Mouse (Mus musculus) left cerebral cortex, adult 18-20 months (tissue): Measurements from ENCODE around the gene Egfl7. TPM values are rescaled to one million over a fixed set of nuclear protein-coding genes. Genes with fewer than 3 reads are reported as not detected.

Experiments
- DNase-seq, 2 experiments: peaks; one replicate each; pipeline ENCODE4 v3.0.0; 2021 to 2022; ENCODE audit warnings: low spot score in 2 of 2, mixed read lengths in 1 of 2
- total RNA-seq, 2 experiments: library from RNA; stranded (reverse); gene quantifications; 2 replicates each; pipeline ENCODE4 v1.2.3; 2021

The Egfl7 gene
- total RNA-seq, 2 experiments from 2014 or later: 65.1 to 72.0 TPM

DNA sequence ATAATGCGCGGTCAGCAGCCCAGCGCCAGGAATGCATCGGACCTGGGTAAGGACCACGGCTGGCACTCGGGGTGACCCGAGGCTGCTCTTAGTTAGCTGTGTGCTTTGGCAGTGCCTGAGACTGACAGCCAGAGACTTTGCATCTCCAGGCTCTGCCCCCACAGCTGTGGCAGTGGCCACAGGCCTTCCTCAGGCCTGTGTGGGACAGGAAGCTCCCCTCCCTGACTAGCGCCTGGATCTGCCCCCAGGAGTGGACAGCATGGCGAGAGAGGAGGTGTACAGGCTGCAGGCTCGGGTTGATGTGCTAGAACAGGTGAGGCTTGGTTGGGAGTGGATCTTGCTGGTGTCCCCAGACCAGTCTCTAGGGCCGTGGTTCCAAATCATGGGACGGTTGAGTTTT is 11.6 kb downstream of the Egfl7 start:
- no peak for DNase-seq

- no peak for DNase-seq
Measured at GRCm38 (mm10) chr2:26593211-26594021, 13.6 kb downstream of the Egfl7 start.

GRCm38 (mm10) chr2:26594022-26594346 is 14.2 kb downstream of the Egfl7 start:
- peak; percentile 24 to 59 for DNase-seq

DNA sequence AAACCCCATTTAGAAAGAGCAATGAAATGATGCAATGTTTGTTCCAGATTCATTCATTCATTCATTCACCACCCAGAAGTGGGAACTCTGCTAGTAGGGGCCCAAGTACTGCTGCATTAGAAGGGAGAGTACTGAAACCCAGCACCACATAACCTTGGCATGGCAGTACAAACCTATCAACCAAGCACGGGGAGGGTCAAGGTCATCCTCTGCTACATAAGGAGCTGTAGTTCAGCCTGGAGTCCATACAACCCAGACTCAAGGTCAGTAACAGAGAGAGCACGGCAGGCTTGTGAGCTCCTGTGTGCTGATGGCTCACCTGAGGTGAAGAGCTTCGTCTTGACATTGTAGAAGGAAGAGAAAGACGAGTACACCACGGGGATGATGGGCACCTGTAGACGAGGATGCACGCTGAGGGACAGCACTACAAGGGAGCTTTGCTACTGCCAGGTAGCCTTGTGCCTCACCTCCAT is 14.7 kb downstream of the Egfl7 start:
- no peak for DNase-seq

GRCm38 (mm10) chr2:26594934-26595724 is 15.3 kb downstream of the Egfl7 start:
- DNase-seq: no peak

DNA sequence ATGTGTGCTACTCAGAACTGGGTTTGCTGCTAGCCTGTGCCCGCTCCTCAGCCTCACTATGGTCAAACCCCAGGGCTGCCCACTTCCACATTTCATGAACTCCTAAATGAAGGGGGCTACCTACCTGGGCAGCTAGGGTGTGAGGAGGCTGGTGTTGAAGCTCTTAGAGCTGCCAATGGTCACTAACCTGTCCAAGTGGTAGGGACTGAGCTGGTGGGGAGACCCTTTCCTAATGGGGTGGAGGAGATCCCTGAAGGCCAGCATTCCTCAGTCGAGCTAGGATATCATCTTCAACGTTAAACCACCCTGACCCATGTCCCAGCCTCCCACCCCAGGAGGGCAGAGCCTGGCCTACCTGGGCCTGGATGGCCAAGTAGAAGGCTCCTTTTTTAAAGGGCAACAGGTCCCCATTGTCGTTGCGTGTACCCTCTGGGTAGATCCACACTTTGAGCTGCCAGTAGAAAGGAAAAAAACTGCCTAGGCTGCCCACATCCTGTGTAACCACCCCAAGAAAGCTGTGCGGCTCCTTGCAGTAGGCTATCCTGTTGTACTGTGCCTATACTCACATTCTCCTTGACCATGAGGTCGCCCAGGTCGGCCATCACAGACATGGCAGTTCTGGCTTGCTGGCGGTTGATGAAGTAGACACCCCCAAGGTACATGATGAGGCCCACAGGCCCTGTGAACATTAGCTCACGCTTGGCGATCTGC is 16.1 kb downstream of the Egfl7 start:
- DNase-seq: no peak

DNA sequence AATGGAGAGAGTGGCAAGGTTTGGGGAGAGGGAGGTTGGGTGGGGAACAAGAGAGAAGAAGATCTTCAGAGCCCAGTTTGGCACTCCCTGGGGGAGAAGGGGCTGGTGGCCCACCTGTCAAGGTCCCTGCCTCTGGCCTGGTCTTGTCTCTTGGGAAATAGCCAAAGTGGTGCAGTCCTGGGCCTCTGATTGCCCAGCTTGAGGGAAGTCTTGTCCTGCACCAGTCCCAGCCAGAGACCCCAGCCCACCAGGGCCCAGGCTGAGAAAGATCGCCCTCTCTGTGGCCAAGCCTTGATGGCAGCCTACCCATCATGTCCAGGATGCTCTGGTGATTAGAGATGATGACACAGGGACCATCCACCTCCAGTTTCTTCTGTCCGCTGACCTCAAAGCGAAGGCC is 17.1 kb downstream of the Egfl7 start:
- no peak for DNase-seq

- DNase-seq: no peak
Measured at GRCm38 (mm10) chr2:26597810-26598209, 18.0 kb downstream of the Egfl7 start.

DNA sequence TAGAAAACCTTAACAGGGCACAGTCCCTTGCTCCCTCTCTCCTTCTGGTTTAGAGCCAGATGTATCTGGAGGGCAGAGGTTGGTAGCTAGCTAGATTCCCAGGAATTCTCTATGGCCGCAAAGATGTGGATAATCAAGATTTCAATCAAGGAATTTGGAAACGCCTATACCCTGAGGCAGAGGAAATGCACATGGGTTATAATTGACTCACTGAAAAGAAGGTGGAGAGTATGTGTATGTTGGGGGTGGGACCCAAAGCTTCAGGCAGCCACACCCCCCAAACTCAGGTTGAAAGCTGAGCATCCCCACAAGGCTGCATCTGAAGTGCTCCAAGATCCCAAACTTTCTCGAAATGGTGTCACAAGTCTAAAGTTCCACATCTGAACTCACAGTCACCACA is 18.6 kb downstream of the Egfl7 start:
- no peak for DNase-seq

DNA sequence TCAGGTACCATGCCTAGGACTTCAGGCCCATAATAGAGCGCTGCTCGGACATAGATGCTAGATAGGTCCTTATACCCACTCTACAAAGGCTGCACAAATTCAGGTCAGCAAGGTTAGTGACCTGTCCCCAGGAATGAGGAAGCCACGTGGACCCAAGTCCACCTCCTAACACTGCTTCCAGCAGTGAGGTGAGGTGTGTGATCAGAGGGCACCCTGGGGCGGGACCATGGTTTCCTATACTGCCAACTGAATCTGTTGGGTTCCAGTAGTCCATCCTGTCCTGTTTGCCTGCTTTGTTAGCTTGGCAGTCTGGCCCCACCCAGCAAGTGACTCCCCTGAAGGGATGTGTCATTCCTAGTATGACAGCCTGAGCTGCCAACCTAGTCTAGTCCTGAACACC is 20.2 kb downstream of the Egfl7 start:
- no peak for DNase-seq

- DNase-seq: no peak
Measured at GRCm38 (mm10) chr2:26600664-26601063, 20.9 kb downstream of the Egfl7 start.

DNA sequence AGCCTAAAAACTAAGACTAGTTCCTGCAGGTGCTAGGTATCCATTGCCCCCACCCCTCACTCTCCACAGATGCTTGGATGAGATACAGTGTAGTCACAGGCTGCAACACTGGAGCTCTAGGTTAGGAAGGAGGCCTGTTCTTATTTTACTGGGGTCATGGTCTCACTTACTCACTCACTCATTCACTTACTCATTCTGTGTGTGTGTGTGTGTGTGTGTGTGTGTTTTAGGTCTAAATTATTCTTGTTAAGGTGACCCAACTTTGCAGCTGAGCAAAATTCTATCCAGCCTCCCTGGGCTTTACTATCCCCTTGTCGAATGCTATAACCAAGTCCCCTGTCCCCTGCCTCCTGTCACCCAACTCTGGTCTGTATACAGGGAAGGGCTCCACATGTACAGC is 21.8 kb downstream of the Egfl7 start:
- DNase-seq: no peak

DNA sequence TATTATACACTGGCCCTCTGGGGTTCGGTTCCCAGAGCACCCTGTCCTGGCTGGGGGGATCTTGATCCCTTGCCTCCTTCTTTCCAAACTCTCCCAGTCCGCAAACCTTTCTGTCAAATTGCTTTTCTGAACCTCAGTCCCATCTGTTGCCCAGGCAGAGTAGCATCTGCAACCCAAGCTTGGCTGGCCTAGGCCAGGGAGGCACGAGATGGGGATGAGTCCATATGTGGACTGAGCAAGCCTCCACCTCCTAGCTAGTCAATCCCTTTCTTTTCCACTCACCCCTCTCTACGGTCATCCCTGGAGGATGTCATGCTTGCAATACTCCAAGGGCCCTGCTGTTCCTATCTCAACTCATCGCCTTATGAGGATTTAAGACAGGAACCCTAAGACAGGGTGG is 22.8 kb downstream of the Egfl7 start:
- no peak for DNase-seq

DNA sequence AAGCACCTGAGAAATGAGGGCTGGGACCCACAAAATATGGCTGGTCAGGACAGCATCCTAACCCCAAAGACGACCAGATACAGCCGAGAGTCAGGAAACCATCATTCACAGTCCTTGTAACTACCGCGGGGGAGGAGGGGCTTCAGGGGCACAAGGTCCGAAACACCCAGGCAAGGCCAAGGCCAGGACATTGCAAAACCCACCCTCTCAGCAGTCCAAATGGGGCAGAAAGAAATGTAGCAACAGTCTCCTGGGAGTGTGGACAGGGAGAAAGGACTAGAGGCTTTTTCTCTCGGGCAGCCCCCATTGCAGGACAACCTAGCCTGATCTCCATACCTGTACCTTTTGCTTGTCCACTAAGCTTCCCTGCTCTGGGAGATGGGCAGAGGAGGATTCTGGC is 23.3 kb downstream of the Egfl7 start:
- no peak for DNase-seq

DNA sequence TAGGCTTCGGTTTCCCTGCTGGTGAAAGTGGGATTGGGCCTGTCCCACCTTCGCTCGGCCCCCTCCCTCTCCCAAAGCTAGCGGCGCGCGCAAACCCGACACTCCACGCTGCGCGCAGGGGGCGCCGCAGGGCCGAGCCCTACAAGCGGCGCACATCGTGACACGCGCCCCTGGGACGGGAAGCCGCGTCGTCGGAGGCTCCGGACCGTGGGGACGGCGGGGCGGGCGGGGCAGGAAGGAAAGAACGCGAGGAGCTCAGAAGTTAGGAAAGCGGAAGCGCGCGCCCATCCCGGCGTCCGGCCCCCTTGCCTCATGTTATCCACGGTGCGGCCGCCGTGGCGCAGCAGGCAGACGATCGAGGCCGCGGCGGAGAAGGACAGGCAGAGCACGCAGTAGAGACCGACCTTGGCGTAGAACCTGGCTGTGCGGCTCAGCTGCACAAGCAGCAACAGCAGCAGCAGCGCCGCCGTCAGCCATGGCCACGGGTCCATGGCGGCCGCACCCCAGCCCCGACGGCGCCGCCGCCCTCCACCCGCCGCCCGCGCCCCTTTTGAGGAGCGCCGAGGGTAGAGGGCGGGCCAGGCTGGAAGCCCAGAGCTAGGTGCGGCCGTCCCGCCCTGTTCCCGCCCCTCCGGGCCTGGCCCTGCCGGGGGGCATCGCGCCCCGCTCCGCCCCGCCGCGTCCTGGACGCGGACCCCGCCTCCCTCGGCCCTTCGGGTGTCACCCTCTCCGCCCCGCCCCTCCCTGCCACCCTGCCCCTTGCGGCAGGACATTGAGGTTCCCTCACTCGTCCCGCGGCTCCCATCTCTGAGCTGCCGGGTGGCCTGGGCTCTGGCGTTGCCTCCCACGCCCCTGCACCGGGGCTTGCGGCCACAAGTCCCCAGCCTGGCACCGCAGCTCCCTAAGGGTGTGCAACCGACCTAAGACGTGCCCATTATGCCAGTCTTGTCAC is 24.2 kb downstream of the Egfl7 start, which contains the start of gene Agpat2:
Gene Agpat2 (minus strand): TSS at position 698 of the 952 bp plus-strand sequence.
- DNase-seq: peak in 1 of 2 experiments; percentile 9

DNA sequence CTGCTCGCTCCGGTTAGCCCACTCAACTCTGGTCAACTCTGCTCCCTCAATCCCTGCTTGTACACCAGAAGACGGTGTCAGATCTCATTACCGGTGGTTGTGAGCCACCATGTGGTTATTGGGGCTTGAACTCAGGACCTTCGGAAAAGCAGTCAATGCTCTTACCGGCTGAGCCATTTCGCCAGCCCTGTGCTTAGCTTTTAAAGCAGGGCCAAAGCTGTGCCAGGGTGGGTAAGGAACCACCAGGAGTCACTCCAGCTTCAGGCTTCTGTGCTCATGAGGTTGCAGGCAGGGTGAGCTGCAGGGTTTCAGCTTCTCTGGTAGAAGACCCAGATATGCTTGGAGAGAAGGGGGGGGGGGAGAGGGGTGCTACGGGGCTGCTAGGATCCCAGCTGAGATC is 25.5 kb downstream of the Egfl7 start:
- no peak for DNase-seq

- no peak for DNase-seq
Measured at GRCm38 (mm10) chr2:26606579-26606978, 26.8 kb downstream of the Egfl7 start.

DNA sequence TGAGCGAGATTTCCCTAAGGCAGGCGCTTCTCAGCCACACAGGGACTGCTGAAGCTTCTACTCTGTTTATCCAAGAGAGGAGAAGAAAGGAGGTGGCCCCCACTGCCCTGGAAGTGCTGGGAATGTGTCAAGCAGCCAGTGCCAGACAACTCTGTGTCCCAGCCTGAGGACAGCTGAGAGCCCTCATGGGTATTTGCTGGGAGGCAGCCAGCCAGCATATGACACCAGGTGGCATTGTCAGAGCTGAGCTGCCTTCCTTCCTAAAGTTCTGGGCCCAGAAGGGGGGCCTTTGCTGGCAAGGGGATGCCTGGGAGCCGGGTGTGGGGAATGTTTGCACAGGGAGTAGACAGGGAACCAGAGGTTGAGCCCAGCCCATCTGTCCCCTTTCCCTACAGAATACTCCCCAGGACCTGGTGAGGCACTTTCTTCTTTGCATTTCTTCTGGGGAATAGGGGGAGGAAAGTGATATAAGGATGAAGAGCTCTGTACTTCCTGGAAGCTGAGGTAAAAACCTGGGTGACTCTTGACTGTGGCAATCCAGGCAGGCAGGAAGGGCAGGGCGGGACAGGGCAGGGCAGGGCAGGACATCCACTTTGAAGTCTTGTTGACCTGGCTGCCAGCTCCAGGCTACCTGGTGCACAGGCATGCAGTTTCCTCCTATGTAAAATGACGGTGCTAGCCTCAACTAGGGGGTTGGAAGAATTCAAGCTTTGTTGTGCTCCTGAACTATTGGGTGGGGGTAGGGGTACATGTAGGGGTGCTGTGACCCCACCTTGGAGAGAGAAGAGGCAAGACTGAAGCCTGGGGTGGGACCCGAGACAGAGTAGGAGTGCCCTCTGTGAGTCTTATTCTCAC is 27.5 kb downstream of the Egfl7 start:
- no peak for DNase-seq

DNA sequence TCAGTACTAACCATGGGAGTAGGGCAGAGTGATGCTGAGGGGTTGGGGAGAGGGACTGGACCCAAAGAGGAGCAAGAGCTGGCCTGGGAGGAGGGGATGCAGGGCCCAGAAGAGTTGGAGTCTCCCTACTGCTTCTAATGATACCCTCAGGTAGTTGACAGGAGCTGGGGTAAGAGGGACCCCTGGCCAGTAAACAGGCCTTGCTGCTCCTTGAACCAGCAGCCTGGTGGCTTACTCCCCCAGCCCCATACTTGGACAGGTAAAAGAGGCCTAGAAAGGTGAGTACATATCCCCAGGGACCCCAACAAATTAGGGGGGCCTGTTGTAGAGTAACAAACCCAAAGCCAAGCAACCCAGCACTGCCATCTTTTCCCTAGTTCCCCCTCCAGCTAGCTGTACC is 29.0 kb downstream of the Egfl7 start:
- DNase-seq: no peak

DNA sequence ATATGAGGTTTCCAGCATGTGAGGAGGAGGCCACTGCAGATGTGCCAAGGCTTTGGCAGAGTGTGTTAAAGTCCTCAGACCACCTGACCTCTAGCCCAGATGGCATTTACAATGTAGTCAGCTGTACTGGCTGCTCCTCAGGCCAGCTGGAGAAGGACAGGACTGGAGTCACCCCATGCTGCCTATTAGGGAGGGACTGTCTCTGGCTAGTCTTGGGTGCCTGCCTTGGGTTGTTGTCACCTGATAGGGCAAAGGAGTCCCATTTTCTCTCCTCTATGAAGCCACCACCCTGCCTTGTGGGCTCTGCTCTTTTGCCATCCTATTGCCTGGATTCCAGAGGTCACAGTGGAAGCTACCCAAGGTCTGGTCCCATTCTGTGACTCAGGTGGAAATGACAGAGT is 29.4 kb downstream of the Egfl7 start:
- DNase-seq: no peak
